In the genomic region with DNA sequence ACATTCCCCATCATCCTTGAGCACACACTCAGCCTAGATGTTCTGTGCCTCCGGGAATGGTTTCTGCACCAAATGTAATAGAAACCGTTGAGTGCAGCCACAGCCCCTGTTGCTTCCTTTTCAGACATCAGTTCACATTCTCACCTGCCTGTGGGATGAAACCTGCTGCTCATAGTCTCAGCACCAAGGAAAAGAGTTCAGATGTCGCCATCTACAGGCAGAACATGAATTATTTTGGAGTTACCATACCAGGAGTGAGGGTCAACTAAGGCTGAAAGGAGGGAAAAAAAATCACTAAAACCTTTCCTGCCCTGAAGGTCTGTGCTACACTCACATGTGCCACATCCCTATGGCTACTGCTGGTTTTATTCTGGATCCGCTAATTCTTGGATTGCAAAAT, we compare ENCODE assay signal across 8 mouse cellular contexts.
DNase-seq lines count a peak whose midpoint lies in the region; ATAC-seq and TF ChIP-seq lines count a peak whose summit lies in the region.

No protein-coding gene starts in this region.

- TF ChIP-seq POLR2A in kidney, adult 2 months (IDR thresholded peaks at IDR 0.05; ENCODE audit: low read depth, low read length) = no peak

- WGBS in kidney, adult 2 months = 28% methylated on average over 4 of the region's 4 CpGs
- WGBS in hindbrain, embryonic 13.5 days = 38% methylated on average over 4 of the region's 4 CpGs

- H3K27ac ChIP-seq in kidney, adult 2 months (ENCODE audit: insufficient read depth, low read depth, low read length) = no peak overlapping the region
- H3K27ac ChIP-seq in hindbrain, embryonic 13.5 days = no peak overlapping the region

- no peaks in the 10 kb centered on the region for H3K4me1 ChIP-seq in kidney, adult 2 months (ENCODE audit: control insufficient read depth, insufficient read depth, low read length)
- no peaks in the 10 kb centered on the region; the same call in 1 of the 2 replicates for H3K4me1 ChIP-seq in hindbrain, embryonic 13.5 days (replicated peaks)

- peak; percentile 26; the same call in 1 of the 2 replicates for TF ChIP-seq CTCF in kidney, adult 2 months (conservative IDR thresholded peaks at IDR 0.05; ENCODE audit: insufficient read depth, insufficient read length, low read depth, low read length)

- H3K4me2 ChIP-seq in hindbrain, embryonic 13.5 days = no peak overlapping the region

- no peaks in the 10 kb centered on the region for H3K27me3 ChIP-seq in kidney, adult 2 months (replicated peaks; ENCODE audit: control insufficient read depth, insufficient read depth, low read length)
- no peaks in the 10 kb centered on the region for H3K27me3 ChIP-seq in hindbrain, embryonic 13.5 days

- H3K36me3 ChIP-seq in kidney, adult 2 months (ENCODE audit: control insufficient read depth, insufficient read depth, low read length) = no peaks in the 10 kb centered on the region
- no peaks in the 10 kb centered on the region for H3K36me3 ChIP-seq in hindbrain, embryonic 13.5 days

- no peak overlapping the region for H3K4me3 ChIP-seq in kidney, adult 2 months (ENCODE audit: insufficient read depth, low read depth, low read length)
- no peak overlapping the region for H3K4me3 ChIP-seq in hindbrain, embryonic 13.5 days

- peak; percentile 6 for DNase-seq in kidney, adult 2 months
- no peak for DNase-seq in kidney, adult 8-10 months
- DNase-seq in 3T3-L1 (ENCODE audit: low read depth, low spot score) = peak; percentile 66
- DNase-seq in ZHBTc4 (ENCODE audit: low read depth, low spot score) = peak; percentile 51
- no peak for DNase-seq in ovary, postnatal 36 days (ENCODE audit: low spot score)
- DNase-seq in layer of hippocampus, postnatal 36 days = no peak
- DNase-seq in ovary, postnatal 14 days (ENCODE audit: low spot score) = no peak

- peak; percentile 69; the same call in 1 of the 2 replicates for ATAC-seq in hindbrain, embryonic 13.5 days (ENCODE audit: low FRiP score)

- H3K9ac ChIP-seq in hindbrain, embryonic 13.5 days = no peak overlapping the region

- no peaks in the 10 kb centered on the region for H3K9me3 ChIP-seq in hindbrain, embryonic 13.5 days

Comparison
In these comparisons a context has a peak if more than half of its experiments do, and no peak if none do; other contexts are left out.
1. DNase-seq: peak in kidney, adult 2 months (single experiment), 3T3-L1 (single experiment) and ZHBTc4 (single experiment); none in kidney, adult 8-10 months (0 of 2), ovary, postnatal 36 days (single experiment), layer of hippocampus, postnatal 36 days (0 of 2) and ovary, postnatal 14 days (single experiment).